Mouse (Mus musculus) liver, postnatal 0 days (tissue): ENCODE results near the gene Iba57. TPM values are rescaled to one million over a fixed set of nuclear protein-coding genes. Genes with fewer than 3 reads are reported as not detected.
A peak's percentile ranks its signal among the peaks of the same experiment; 100 is the strongest.

ENCODE experiments used
- ATAC-seq: fragments of 200-750 bp; cut with Nextera tagmentation; 2 replicates; pipeline ENCODE4 v1.8.0; 2017; ENCODE audit warnings: mild to moderate bottlenecking, moderate library complexity
- DNase-seq: peaks from one replicate; pipeline ENCODE4 v3.0.0-alpha.2; 2016
- H3K27ac ChIP-seq: fragments of 300-500 bp; sonication (generic); 2 replicates; pipeline ENCODE4 v1.5.1; 2014; ENCODE audit warnings: antibody characterized with exemption, moderate library complexity, mild to moderate bottlenecking, low read depth
- H3K27me3 ChIP-seq: fragments of 300-500 bp; sonication (generic); 2 replicates; pipeline ENCODE4 v1.6.1; 2014; ENCODE audit warnings: low read length, control low read depth, mixed read lengths; ENCODE audit not compliant: insufficient read depth
- H3K36me3 ChIP-seq: fragments of 300-500 bp; sonication (generic); replicated peaks from 2 replicates; pipeline ENCODE4 v1.6.1; 2014; ENCODE audit warnings: mild to moderate bottlenecking, control low read depth, low read length, moderate library complexity, mixed read lengths; ENCODE audit not compliant: insufficient read depth
- H3K4me1 ChIP-seq: fragments of 300-500 bp; sonication (generic); 2 replicates; pipeline ENCODE4 v1.6.1; 2014; ENCODE audit warnings: antibody characterized with exemption, mild to moderate bottlenecking, control low read depth; ENCODE audit not compliant: insufficient read depth
- H3K4me2 ChIP-seq: fragments of 300-500 bp; sonication (generic); 2 replicates; pipeline ENCODE4 v1.6.1; 2014; ENCODE audit warnings: low read depth, mild to moderate bottlenecking, low read length, moderate library complexity, mixed read lengths
- H3K4me3 ChIP-seq: fragments of 300-500 bp; sonication (generic); 2 replicates; pipeline ENCODE4 v1.5.1; 2014; ENCODE audit warnings: low read depth, low read length
- H3K9ac ChIP-seq: fragments of 300-500 bp; sonication (generic); replicated peaks from 2 replicates; pipeline ENCODE4 v1.6.1; 2014; ENCODE audit warnings: mild to moderate bottlenecking, moderate library complexity
- H3K9me3 ChIP-seq: fragments of 300-500 bp; sonication (generic); 2 replicates; pipeline ENCODE4 v1.6.1; 2016; ENCODE audit warnings: mild to moderate bottlenecking, control low read depth, low read length, mixed read lengths
- CTCF ChIP-seq: sonication (generic); IDR thresholded peaks from 2 replicates; pipeline ENCODE4 v1.5.1; 2016; ENCODE audit warnings: antibody characterized with exemption, low read depth
- EP300 ChIP-seq: IDR thresholded peaks from 2 replicates; pipeline ENCODE4 v1.6.1; 2016; ENCODE audit warnings: antibody characterized with exemption, low read depth, mild to moderate bottlenecking
- WGBS: fragments of 180-500 bp; shearing (Covaris S2); extraction: QIAGEN DNeasy Blood & Tissue Kit; methylation state at CpG from one replicate; pipeline ENCODE4 v1.1.7; 2014; ENCODE audit not compliant: insufficient replicate concordance; 5-methylcytosine and 5-hydroxymethylcytosine counted together
- polyA plus RNA-seq: library from polyadenylated mRNA; unstranded; fragments of >200 nt; fragmentation: Nextera tagmentation; extraction: Ambion mirVana; gene quantifications from 2 replicates; pipeline ENCODE4 v1.2.1, GENCODE M21; 2015

Gene Iba57
- polyA plus RNA-seq, 1 experiment from 2014 or later = 7.1 TPM

DNA sequence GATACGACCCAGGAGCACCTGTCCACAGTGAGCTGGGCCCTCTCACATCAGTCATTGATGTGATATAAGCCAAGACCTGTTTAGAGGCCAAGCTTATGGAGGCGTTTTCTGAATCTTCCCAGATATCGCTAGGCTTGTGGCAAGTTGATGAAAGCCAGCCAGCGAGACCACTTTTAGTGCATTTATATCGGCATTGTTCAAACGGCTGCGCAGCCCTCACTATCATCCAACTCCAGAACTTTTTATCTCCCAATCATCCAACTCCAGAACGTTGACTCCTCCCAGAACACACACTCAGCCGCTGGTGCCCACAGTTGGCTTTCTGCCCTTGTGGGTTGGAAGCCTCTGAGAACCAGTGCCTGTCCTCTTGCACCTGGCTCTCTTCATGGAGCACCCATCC is 845 bp upstream of the Iba57 start:
- no peak for TF ChIP-seq CTCF
- peak; percentile 97 for TF ChIP-seq EP300
- peak overlapping the region; percentile 100 for H3K27ac ChIP-seq
- no peaks in the 10 kb centered on the region for H3K27me3 ChIP-seq
- H3K4me2 ChIP-seq = peak overlapping the region; percentile 75
- WGBS = 41% methylated on average over 9 of the region's 9 CpGs
- H3K36me3 ChIP-seq = peaks cover 7% of the 10 kb centered on the region; the same call in 1 of the 2 replicates
- peaks cover 32% of the 10 kb centered on the region for H3K4me1 ChIP-seq
- ATAC-seq (peak; percentile 39), DNase-seq (peak; percentile 80)
- H3K9me3 ChIP-seq = no peaks in the 10 kb centered on the region
- peak overlapping the region; percentile 81 for H3K9ac ChIP-seq
- H3K4me3 ChIP-seq = peak overlapping the region; percentile 71

DNA sequence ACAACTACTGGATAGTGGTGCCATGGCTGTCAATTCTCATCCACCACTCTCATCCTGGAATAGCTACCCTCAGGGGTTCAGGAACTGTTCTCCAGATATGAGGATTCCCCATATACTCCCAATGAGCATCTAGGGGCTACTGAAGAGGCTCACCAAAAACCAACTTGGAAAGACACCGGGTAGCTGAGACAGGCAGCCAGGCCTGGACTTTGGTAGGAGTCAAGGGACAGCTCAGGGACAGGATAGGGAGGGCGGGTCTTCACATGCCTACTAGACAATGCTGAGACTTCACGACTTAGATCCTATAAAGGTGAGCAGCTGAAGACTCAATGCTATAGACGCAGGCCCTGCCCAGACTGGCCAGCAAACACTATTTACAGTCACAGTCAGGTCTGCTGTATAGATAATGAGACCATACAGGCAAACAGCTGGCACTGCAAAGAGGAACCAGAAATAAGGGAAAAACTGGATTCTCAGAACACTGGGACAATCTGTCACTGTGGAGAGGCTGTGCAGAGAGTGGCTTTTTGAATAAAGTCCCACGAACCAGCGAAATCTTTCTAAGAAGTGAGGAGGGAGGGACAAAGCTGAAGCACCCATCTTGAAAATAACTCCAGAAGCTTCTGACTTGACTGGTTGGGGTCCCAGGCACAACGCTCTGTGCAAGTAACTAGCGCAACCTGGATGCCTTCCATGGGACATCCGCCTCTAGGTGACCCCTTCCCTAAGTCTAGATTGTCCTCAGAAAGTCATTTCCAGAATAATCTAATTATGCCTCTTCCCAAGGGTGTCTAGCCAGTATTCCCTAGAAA is 890 bp downstream of the Iba57 start:
- Histone ChIP-seq H3K36me3 (peaks cover 23% of the 10 kb centered on the region), H3K9me3 (no peaks in the 10 kb centered on the region), H3K27me3 (no peaks in the 10 kb centered on the region), H3K9ac (peak overlapping the region; percentile 42), H3K27ac (peak overlapping the region; percentile 100), H3K4me2 (peak overlapping the region; percentile 75), H3K4me3 (peak overlapping the region; percentile 71), H3K4me1 (peaks cover 32% of the 10 kb centered on the region)
- ATAC-seq (no peak), DNase-seq (no peak)
- 44% methylated on average over 9 of the region's 9 CpGs for WGBS
- no peak for TF ChIP-seq EP300
- no peak for TF ChIP-seq CTCF

GRCm38 (mm10) chr11:59161398-59161797 is 2.1 kb downstream of the Iba57 start:
- ATAC-seq (no peak), DNase-seq (no peak)
- H3K27ac ChIP-seq = peak overlapping the region; percentile 26; the same call in 1 of the 2 replicates
- TF ChIP-seq CTCF (peak; percentile 17; the same call in 1 of the 2 replicates), EP300 (no peak)
- H3K9ac ChIP-seq = no peak overlapping the region
- H3K9me3 ChIP-seq = no peaks in the 10 kb centered on the region
- H3K36me3 ChIP-seq = peaks cover 35% of the 10 kb centered on the region
- H3K4me1 ChIP-seq = peaks cover 29% of the 10 kb centered on the region
- H3K27me3 ChIP-seq = no peaks in the 10 kb centered on the region
- no peak overlapping the region for H3K4me3 ChIP-seq
- 82% methylated on average over 5 of the region's 5 CpGs for WGBS
- H3K4me2 ChIP-seq = peak overlapping the region; percentile 31; the same call in 1 of the 2 replicates

DNA sequence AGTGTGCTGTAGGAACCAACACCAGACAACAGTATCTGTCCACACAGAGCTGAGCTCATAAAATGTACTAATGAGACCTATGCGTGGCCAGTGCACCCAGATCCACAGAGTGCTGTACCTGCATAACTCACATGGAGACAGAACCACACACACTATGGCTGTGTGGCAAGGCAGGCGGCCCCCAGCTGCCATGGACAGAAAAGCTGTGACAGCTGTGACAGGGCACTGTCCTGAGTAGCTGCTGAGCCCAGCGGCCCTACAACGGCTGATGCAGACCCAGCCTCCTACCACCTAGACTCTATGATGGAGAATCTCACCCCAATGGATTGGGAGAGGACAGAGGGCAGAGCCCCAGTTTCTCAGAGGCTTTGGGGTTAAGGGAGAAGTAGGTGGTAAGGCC is 4.0 kb downstream of the Iba57 start:
- H3K4me3 ChIP-seq = no peak overlapping the region
- H3K4me1 ChIP-seq = peaks cover 20% of the 10 kb centered on the region
- WGBS = 90% methylated on average over 4 of the region's 4 CpGs
- TF ChIP-seq CTCF = no peak
- TF ChIP-seq EP300 = no peak
- no peak overlapping the region for H3K27ac ChIP-seq
- H3K9ac ChIP-seq = no peak overlapping the region
- DNase-seq (no peak), ATAC-seq (no peak)
- no peak overlapping the region for H3K4me2 ChIP-seq
- no peaks in the 10 kb centered on the region for H3K27me3 ChIP-seq
- peaks cover 39% of the 10 kb centered on the region for H3K36me3 ChIP-seq
- H3K9me3 ChIP-seq = no peaks in the 10 kb centered on the region

DNA sequence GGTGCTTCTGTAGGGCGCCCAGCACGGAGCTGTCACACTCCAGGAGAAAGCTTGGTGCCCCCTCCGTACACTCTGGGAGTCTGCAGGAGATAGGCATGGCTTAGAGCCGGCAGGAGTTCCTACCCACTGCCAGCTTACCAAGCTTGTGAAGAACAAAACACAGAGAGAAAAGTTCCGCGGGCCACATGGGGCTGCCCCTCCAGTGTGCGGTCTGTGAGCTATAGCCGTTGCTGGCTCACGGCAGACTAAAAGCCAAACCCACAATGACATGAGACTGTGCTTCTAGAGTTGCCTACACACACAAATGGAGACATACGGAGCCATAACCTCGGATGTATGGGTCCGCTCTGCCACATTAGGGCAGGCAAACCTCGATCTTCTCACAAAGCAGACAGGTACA is 4.4 kb downstream of the Iba57 start:
- no peak overlapping the region for H3K4me2 ChIP-seq
- TF ChIP-seq EP300 (no peak), CTCF (no peak)
- H3K4me3 ChIP-seq = no peak overlapping the region
- H3K4me1 ChIP-seq = peaks cover 15% of the 10 kb centered on the region
- H3K9me3 ChIP-seq = no peaks in the 10 kb centered on the region
- no peak for DNase-seq
- WGBS = 93% methylated on average over 13 of the region's 13 CpGs
- no peaks in the 10 kb centered on the region for H3K27me3 ChIP-seq
- no peak overlapping the region for H3K27ac ChIP-seq
- H3K9ac ChIP-seq = no peak overlapping the region
- H3K36me3 ChIP-seq = peaks cover 39% of the 10 kb centered on the region
- ATAC-seq = no peak

GRCm38 (mm10) chr11:59155900-59156299 is 7.6 kb downstream of the Iba57 start:
- no peak overlapping the region for H3K4me3 ChIP-seq
- WGBS = 94% methylated on average over 5 of the region's 5 CpGs
- no peaks in the 10 kb centered on the region for H3K27me3 ChIP-seq
- ATAC-seq = no peak
- H3K4me1 ChIP-seq = no peaks in the 10 kb centered on the region
- DNase-seq = no peak
- no peaks in the 10 kb centered on the region for H3K9me3 ChIP-seq
- TF ChIP-seq EP300 = no peak
- no peak for TF ChIP-seq CTCF
- H3K4me2 ChIP-seq = no peak overlapping the region
- H3K27ac ChIP-seq = no peak overlapping the region
- no peak overlapping the region for H3K9ac ChIP-seq
- peaks cover 35% of the 10 kb centered on the region for H3K36me3 ChIP-seq
